Mouse (Mus musculus): ENCODE results near the gene Hist1h2af. TPM values are rescaled to one million over a fixed set of nuclear protein-coding genes. Genes with fewer than 3 reads are reported as not detected.

Hist1h2af gene
- polyA plus RNA-seq, 1 experiment from 2014 or later = not detected

Other genes with a start within 250 kb of the Hist1h2af start
- 102 TPM for gene Zfp322a, start 164.7 kb upstream of the Hist1h2af start, polyA plus RNA-seq (2014; fragmentation: Illumina TruSeq; extraction: RNeasy Lipid Tissue Mini Kit (QIAGEN cat#74804); ENCODE audit: low read depth, low replicate concordance)
- 2.9 TPM for gene Abt1, start 110.0 kb upstream of the Hist1h2af start, polyA plus RNA-seq (2014; fragmentation: Illumina TruSeq; extraction: RNeasy Lipid Tissue Mini Kit (QIAGEN cat#74804); ENCODE audit: low read depth, low replicate concordance)
- gene Btn1a1, start 68.0 kb upstream of the Hist1h2af start, polyA plus RNA-seq (2014; fragmentation: Illumina TruSeq; extraction: RNeasy Lipid Tissue Mini Kit (QIAGEN cat#74804); ENCODE audit: low read depth, low replicate concordance) = not detected
- not detected for gene Btn2a2, start 45.0 kb upstream of the Hist1h2af start, polyA plus RNA-seq (2014; fragmentation: Illumina TruSeq; extraction: RNeasy Lipid Tissue Mini Kit (QIAGEN cat#74804); ENCODE audit: low read depth, low replicate concordance)
- gene Hist1h4h, start 2.9 kb upstream of the Hist1h2af start, polyA plus RNA-seq (2014; fragmentation: Illumina TruSeq; extraction: RNeasy Lipid Tissue Mini Kit (QIAGEN cat#74804); ENCODE audit: low read depth, low replicate concordance) = not detected
- not detected for gene Hist1h3g, start 1.5 kb downstream of the Hist1h2af start, polyA plus RNA-seq (2014; fragmentation: Illumina TruSeq; extraction: RNeasy Lipid Tissue Mini Kit (QIAGEN cat#74804); ENCODE audit: low read depth, low replicate concordance)
- 2.7 TPM for gene Hist1h2bh, start 9.5 kb downstream of the Hist1h2af start, polyA plus RNA-seq (2014; fragmentation: Illumina TruSeq; extraction: RNeasy Lipid Tissue Mini Kit (QIAGEN cat#74804); ENCODE audit: low read depth, low replicate concordance)
- gene Hist1h3f, start 10.1 kb downstream of the Hist1h2af start, polyA plus RNA-seq (2014; fragmentation: Illumina TruSeq; extraction: RNeasy Lipid Tissue Mini Kit (QIAGEN cat#74804); ENCODE audit: low read depth, low replicate concordance) = not detected
- gene Hist1h4f, start 17.7 kb downstream of the Hist1h2af start, polyA plus RNA-seq (2014; fragmentation: Illumina TruSeq; extraction: RNeasy Lipid Tissue Mini Kit (QIAGEN cat#74804); ENCODE audit: low read depth, low replicate concordance) = not detected
- 0.70 TPM for gene Hist1h1d, start 19.4 kb downstream of the Hist1h2af start, polyA plus RNA-seq (2014; fragmentation: Illumina TruSeq; extraction: RNeasy Lipid Tissue Mini Kit (QIAGEN cat#74804); ENCODE audit: low read depth, low replicate concordance)
- gene Hist1h3e, start 28.5 kb downstream of the Hist1h2af start, polyA plus RNA-seq (2014; fragmentation: Illumina TruSeq; extraction: RNeasy Lipid Tissue Mini Kit (QIAGEN cat#74804); ENCODE audit: low read depth, low replicate concordance) = not detected
- not detected for gene Hist1h2ae, start 37.3 kb downstream of the Hist1h2af start, polyA plus RNA-seq (2014; fragmentation: Illumina TruSeq; extraction: RNeasy Lipid Tissue Mini Kit (QIAGEN cat#74804); ENCODE audit: low read depth, low replicate concordance)
- 2.4 TPM for gene Hist1h2bg, start 37.5 kb downstream of the Hist1h2af start, polyA plus RNA-seq (2014; fragmentation: Illumina TruSeq; extraction: RNeasy Lipid Tissue Mini Kit (QIAGEN cat#74804); ENCODE audit: low read depth, low replicate concordance)
- not detected for gene Hist1h2bf, start 40.3 kb downstream of the Hist1h2af start, polyA plus RNA-seq (2014; fragmentation: Illumina TruSeq; extraction: RNeasy Lipid Tissue Mini Kit (QIAGEN cat#74804); ENCODE audit: low read depth, low replicate concordance)
- gene Hist1h2ad, start 40.5 kb downstream of the Hist1h2af start, polyA plus RNA-seq (2014; fragmentation: Illumina TruSeq; extraction: RNeasy Lipid Tissue Mini Kit (QIAGEN cat#74804); ENCODE audit: low read depth, low replicate concordance) = not detected
- 2.2 TPM for gene Hist1h3d, start 41.9 kb downstream of the Hist1h2af start, polyA plus RNA-seq (2014; fragmentation: Illumina TruSeq; extraction: RNeasy Lipid Tissue Mini Kit (QIAGEN cat#74804); ENCODE audit: low read depth, low replicate concordance)
- gene Hist1h4d, start 47.7 kb downstream of the Hist1h2af start, polyA plus RNA-seq (2014; fragmentation: Illumina TruSeq; extraction: RNeasy Lipid Tissue Mini Kit (QIAGEN cat#74804); ENCODE audit: low read depth, low replicate concordance) = 0.76 TPM
- 15.6 TPM for gene Hist1h2be, start 87.2 kb downstream of the Hist1h2af start, polyA plus RNA-seq (2014; fragmentation: Illumina TruSeq; extraction: RNeasy Lipid Tissue Mini Kit (QIAGEN cat#74804); ENCODE audit: low read depth, low replicate concordance)
- gene Hist1h1e, start 88.7 kb downstream of the Hist1h2af start, polyA plus RNA-seq (2014; fragmentation: Illumina TruSeq; extraction: RNeasy Lipid Tissue Mini Kit (QIAGEN cat#74804); ENCODE audit: low read depth, low replicate concordance) = 1.3 TPM
- gene Hist1h2ac, start 150.0 kb downstream of the Hist1h2af start, polyA plus RNA-seq (2014; fragmentation: Illumina TruSeq; extraction: RNeasy Lipid Tissue Mini Kit (QIAGEN cat#74804); ENCODE audit: low read depth, low replicate concordance) = 1.7 TPM
- 322 TPM for gene Hist1h2bc, start 150.3 kb downstream of the Hist1h2af start, polyA plus RNA-seq (2014; fragmentation: Illumina TruSeq; extraction: RNeasy Lipid Tissue Mini Kit (QIAGEN cat#74804); ENCODE audit: low read depth, low replicate concordance)
- gene Hist1h1t, start 161.9 kb downstream of the Hist1h2af start, polyA plus RNA-seq (2014; fragmentation: Illumina TruSeq; extraction: RNeasy Lipid Tissue Mini Kit (QIAGEN cat#74804); ENCODE audit: low read depth, low replicate concordance) = not detected
- gene Hist1h4c, start 164.5 kb downstream of the Hist1h2af start, polyA plus RNA-seq (2014; fragmentation: Illumina TruSeq; extraction: RNeasy Lipid Tissue Mini Kit (QIAGEN cat#74804); ENCODE audit: low read depth, low replicate concordance) = not detected
- gene Hfe, start 176.9 kb downstream of the Hist1h2af start, polyA plus RNA-seq (2014; fragmentation: Illumina TruSeq; extraction: RNeasy Lipid Tissue Mini Kit (QIAGEN cat#74804); ENCODE audit: low read depth, low replicate concordance) = 85.7 TPM
- 40.8 TPM for gene Hist1h1c, start 204.9 kb downstream of the Hist1h2af start, polyA plus RNA-seq (2014; fragmentation: Illumina TruSeq; extraction: RNeasy Lipid Tissue Mini Kit (QIAGEN cat#74804); ENCODE audit: low read depth, low replicate concordance)
- gene Hist1h3c, start 211.7 kb downstream of the Hist1h2af start, polyA plus RNA-seq (2014; fragmentation: Illumina TruSeq; extraction: RNeasy Lipid Tissue Mini Kit (QIAGEN cat#74804); ENCODE audit: low read depth, low replicate concordance) = not detected
- not detected for gene Hist1h2bb, start 212.8 kb downstream of the Hist1h2af start, polyA plus RNA-seq (2014; fragmentation: Illumina TruSeq; extraction: RNeasy Lipid Tissue Mini Kit (QIAGEN cat#74804); ENCODE audit: low read depth, low replicate concordance)
- gene Hist1h2ab, start 217.2 kb downstream of the Hist1h2af start, polyA plus RNA-seq (2014; fragmentation: Illumina TruSeq; extraction: RNeasy Lipid Tissue Mini Kit (QIAGEN cat#74804); ENCODE audit: low read depth, low replicate concordance) = not detected
- gene Hist1h3b, start 218.4 kb downstream of the Hist1h2af start, polyA plus RNA-seq (2014; fragmentation: Illumina TruSeq; extraction: RNeasy Lipid Tissue Mini Kit (QIAGEN cat#74804); ENCODE audit: low read depth, low replicate concordance) = not detected
- gene Hist1h4b, start 223.1 kb downstream of the Hist1h2af start, polyA plus RNA-seq (2014; fragmentation: Illumina TruSeq; extraction: RNeasy Lipid Tissue Mini Kit (QIAGEN cat#74804); ENCODE audit: low read depth, low replicate concordance) = not detected
- gene Hist1h4a, start 227.3 kb downstream of the Hist1h2af start, polyA plus RNA-seq (2014; fragmentation: Illumina TruSeq; extraction: RNeasy Lipid Tissue Mini Kit (QIAGEN cat#74804); ENCODE audit: low read depth, low replicate concordance) = not detected
- not detected for gene Hist1h3a, start 228.5 kb downstream of the Hist1h2af start, polyA plus RNA-seq (2014; fragmentation: Illumina TruSeq; extraction: RNeasy Lipid Tissue Mini Kit (QIAGEN cat#74804); ENCODE audit: low read depth, low replicate concordance)
- not detected for gene Hist1h1a, start 229.8 kb downstream of the Hist1h2af start, polyA plus RNA-seq (2014; fragmentation: Illumina TruSeq; extraction: RNeasy Lipid Tissue Mini Kit (QIAGEN cat#74804); ENCODE audit: low read depth, low replicate concordance)
- 0.99 TPM for gene Trim38, start 236.0 kb downstream of the Hist1h2af start, polyA plus RNA-seq (2014; fragmentation: Illumina TruSeq; extraction: RNeasy Lipid Tissue Mini Kit (QIAGEN cat#74804); ENCODE audit: low read depth, low replicate concordance)

Measured in adrenal gland, adult 10 weeks (tissue).